In genomic region chr10:18022312-18022711, GRCm38 (mm10) we compare ENCODE assay signal across 8 mouse cellular contexts. TPM values are rescaled to one million over a fixed set of nuclear protein-coding genes. Genes with fewer than 3 reads are reported as not detected.
A peak's percentile ranks its signal among the peaks of the same experiment; 100 is the strongest.
DNase-seq lines count a peak whose midpoint lies in the region; ATAC-seq and TF ChIP-seq lines count a peak whose summit lies in the region.

No protein-coding gene starts in this region.

- 0 out of 2 replicates have a peak, but pooled peaks cover 4% of the 10 kb centered on the region for H3K36me3 ChIP-seq in forebrain, postnatal 0 days (ENCODE audit: insufficient read depth)
- no peaks in the 10 kb centered on the region for H3K36me3 ChIP-seq in lung, postnatal 0 days (ENCODE audit: insufficient read depth, low read length)

- no peaks in the 10 kb centered on the region for H3K4me1 ChIP-seq in forebrain, postnatal 0 days (ENCODE audit: insufficient read depth)
- no peaks in the 10 kb centered on the region for H3K4me1 ChIP-seq in lung, postnatal 0 days (ENCODE audit: insufficient read depth, low read depth, low read length)

- no peak for TF ChIP-seq EP300 in lung, postnatal 0 days (IDR thresholded peaks at IDR 0.05)

- peak; percentile 83 for DNase-seq in MN1 (ENCODE audit: low spot score)
- peak; percentile 21 for DNase-seq in cerebellum, adult 8-10 months
- DNase-seq in forebrain, postnatal 0 days, result peak; percentile 81
- peak; percentile 90 for DNase-seq in heart, postnatal 4 days
- peak; percentile 48 for DNase-seq in layer of hippocampus, adult 9-11 months
- peak; percentile 93 for DNase-seq in lung, postnatal 0 days (ENCODE audit: low spot score)
- peak; percentile 54 for DNase-seq in ovary, postnatal 10 days (ENCODE audit: low spot score)
- DNase-seq in thymus, postnatal 14 days, result peak; percentile 67

- H3K4me2 ChIP-seq in forebrain, postnatal 0 days (ENCODE audit: low read depth), result peak overlapping the region; percentile 69
- peak overlapping the region; percentile 73 for H3K4me2 ChIP-seq in lung, postnatal 0 days (replicated peaks; ENCODE audit: low read depth, low read length)

- H3K4me3 ChIP-seq in forebrain, postnatal 0 days (ENCODE audit: low read depth, low read length), result peak overlapping the region; percentile 69
- peak overlapping the region; percentile 81 for H3K4me3 ChIP-seq in lung, postnatal 0 days (ENCODE audit: low read depth, low read length)

- peak; percentile 77 for ATAC-seq in forebrain, postnatal 0 days
- peak; percentile 79 for ATAC-seq in lung, postnatal 0 days

- TF ChIP-seq CTCF in forebrain, postnatal 0 days (IDR thresholded peaks at IDR 0.05; ENCODE audit: low read depth), result no peak
- no peak for TF ChIP-seq CTCF in lung, postnatal 0 days (IDR thresholded peaks at IDR 0.05)

- WGBS in forebrain, postnatal 0 days, result under 1% methylated on average over 21 of the region's 21 CpGs
- 0% methylated on average over 21 of the region's 21 CpGs for WGBS in lung, postnatal 0 days

- no peaks in the 10 kb centered on the region for H3K27me3 ChIP-seq in forebrain, postnatal 0 days (ENCODE audit: insufficient read depth, low read length)
- H3K27me3 ChIP-seq in lung, postnatal 0 days (replicated peaks; ENCODE audit: insufficient read depth, low read length), result no peaks in the 10 kb centered on the region

- peak overlapping the region; percentile 94 for H3K27ac ChIP-seq in forebrain, postnatal 0 days (ENCODE audit: low read depth, low read length)
- H3K27ac ChIP-seq in lung, postnatal 0 days (ENCODE audit: low read length), result peak overlapping the region; percentile 92

- no peaks in the 10 kb centered on the region for H3K9me3 ChIP-seq in forebrain, postnatal 0 days (ENCODE audit: low read length)
- no peaks in the 10 kb centered on the region for H3K9me3 ChIP-seq in lung, postnatal 0 days (ENCODE audit: low read length)

- peak overlapping the region; percentile 90 for H3K9ac ChIP-seq in forebrain, postnatal 0 days
- peak overlapping the region; percentile 70 for H3K9ac ChIP-seq in lung, postnatal 0 days (replicated peaks; ENCODE audit: low read depth)

RNA-seq across cellular contexts. Expression of gene Abracl, which starts 0.8 kb away (rescaled TPM):
- 39.1 and 95.3 TPM in 2 replicates for total RNA-seq in forebrain, postnatal 0 days (2014; rRNA removed)
- 71.2 and 132 TPM in 2 replicates for polyA plus RNA-seq in forebrain, postnatal 0 days (2015; fragmentation: Nextera tagmentation; extraction: Ambion mirVana)
- 100 to 1,000 TPM; 155 to 163 TPM for total RNA-seq in heart, postnatal 4 days (2021)
- polyA plus RNA-seq in lung, postnatal 0 days (2015; fragmentation: Nextera tagmentation; extraction: Ambion mirVana), result 137 and 148 TPM in 2 replicates

RNA-seq across cellular contexts. Expression of gene Reps1, which starts 33.3 kb away (rescaled TPM):
- 52.9 and 64.3 TPM in 2 replicates for total RNA-seq in forebrain, postnatal 0 days (2014; rRNA removed)
- 13.3 and 13.9 TPM in 2 replicates for polyA plus RNA-seq in forebrain, postnatal 0 days (2015; fragmentation: Nextera tagmentation; extraction: Ambion mirVana)
- total RNA-seq in heart, postnatal 4 days (2021), result 10 to 100 TPM; 52.7 to 54.0 TPM
- polyA plus RNA-seq in lung, postnatal 0 days (2015; fragmentation: Nextera tagmentation; extraction: Ambion mirVana), result 10.7 and 10.8 TPM in 2 replicates

Comparison
In these comparisons a context has a peak if more than half of its experiments do, and no peak if none do; other contexts are left out.
1. Peak in every context shown above with its lines: DNase-seq, ATAC-seq, H3K4me3 ChIP-seq and H3K27ac ChIP-seq.
2. DNase-seq: peak in every context shown above with its lines; median percentile 93 in lung, postnatal 0 days; 90 in heart, postnatal 4 days; 83 in MN1; 81 in forebrain, postnatal 0 days; 67 in thymus, postnatal 14 days; 54 in ovary, postnatal 10 days; 48 in layer of hippocampus, adult 9-11 months; 21 in cerebellum, adult 8-10 months.